In genomic region chr4:151043281-151043680, GRCm38 (mm10) we compare ENCODE assay signal across 7 mouse cellular contexts. TPM values are rescaled to one million over a fixed set of nuclear protein-coding genes. Genes with fewer than 3 reads are reported as not detected.
DNase-seq lines count a peak whose midpoint lies in the region; ATAC-seq lines count a peak whose summit lies in the region.

No protein-coding gene starts in this region.

- H3K9me3 ChIP-seq in heart, embryonic 13.5 days, result no peaks in the 10 kb centered on the region
- no peaks in the 10 kb centered on the region for H3K9me3 ChIP-seq in kidney, embryonic 16.5 days (ENCODE audit: low read length)

- H3K27me3 ChIP-seq in heart, embryonic 13.5 days (replicated peaks), result no peaks in the 10 kb centered on the region
- H3K27me3 ChIP-seq in kidney, embryonic 16.5 days (ENCODE audit: insufficient read depth, low read length), result 0 out of 2 replicates have a peak, but pooled peaks cover 2% of the 10 kb centered on the region

- H3K4me2 ChIP-seq in heart, embryonic 13.5 days, result peak overlapping the region; percentile 99
- H3K4me2 ChIP-seq in kidney, embryonic 16.5 days (replicated peaks; ENCODE audit: low read depth, low read length), result peak overlapping the region; percentile 99

- DNase-seq in brain, adult 2 months (ENCODE audit: low read depth, low spot score), result peak; percentile 68
- peak; percentile 42 to 43 for DNase-seq in cerebellum, postnatal 14 days
- peak; percentile 58 for DNase-seq in lung, postnatal 14 days
- DNase-seq in spleen, postnatal 10 days (ENCODE audit: low spot score in 2 of 2), result no peak

- WGBS in heart, embryonic 13.5 days, result 48% methylated on average over 5 of the region's 5 CpGs
- WGBS in kidney, embryonic 16.5 days, result 42% methylated on average over 5 of the region's 5 CpGs

- peak overlapping the region; percentile 89 for H3K9ac ChIP-seq in heart, embryonic 13.5 days
- H3K9ac ChIP-seq in kidney, embryonic 16.5 days (replicated peaks; ENCODE audit: low read length), result peak overlapping the region; percentile 80

- ATAC-seq in heart, embryonic 13.5 days (ENCODE audit: extremely low read depth, insufficient number of reproducible peaks, low FRiP score, low TSS enrichment), result no peak
- no peak for ATAC-seq in kidney, embryonic 16.5 days (ENCODE audit: low FRiP score, low TSS enrichment)
- no peak for ATAC-seq in activated CD4-positive, CD25-positive, alpha-beta regulatory T cell, adult 4 months

- H3K4me1 ChIP-seq in heart, embryonic 13.5 days, result peaks cover 23% of the 10 kb centered on the region
- H3K4me1 ChIP-seq in kidney, embryonic 16.5 days (ENCODE audit: insufficient read depth, low read length), result peaks cover 14% of the 10 kb centered on the region

- H3K4me3 ChIP-seq in heart, embryonic 13.5 days, result peak overlapping the region; percentile 71
- peak overlapping the region; percentile 66 for H3K4me3 ChIP-seq in kidney, embryonic 16.5 days (ENCODE audit: low read length)

- no peak overlapping the region for H3K27ac ChIP-seq in heart, embryonic 13.5 days (replicated peaks)
- H3K27ac ChIP-seq in kidney, embryonic 16.5 days (ENCODE audit: low read length), result no peak overlapping the region

- peaks cover 32% of the 10 kb centered on the region for H3K36me3 ChIP-seq in heart, embryonic 13.5 days
- H3K36me3 ChIP-seq in kidney, embryonic 16.5 days (ENCODE audit: insufficient read depth, low read length), result peaks cover 5% of the 10 kb centered on the region; the same call in 1 of the 2 replicates

RNA-seq across cellular contexts. Expression of gene Per3, which starts 1.2 kb away (rescaled TPM):
- polyA plus RNA-seq in heart, embryonic 13.5 days (2015; fragmentation: Nextera tagmentation; extraction: Ambion mirVana), result 7.6 and 8.3 TPM in 2 replicates
- 7.6 and 7.8 TPM in 2 replicates for polyA plus RNA-seq in kidney, embryonic 16.5 days (2015; fragmentation: Nextera tagmentation; extraction: Ambion mirVana)
- 1 to 10 TPM; 3.3 to 4.7 TPM for polyA plus RNA-seq in activated CD4-positive, CD25-positive, alpha-beta regulatory T cell, adult 4 months (2017; shearing (Covaris generic))

RNA-seq across cellular contexts. Expression of gene Vamp3, which starts 14.5 kb away (rescaled TPM):
- 97.0 and 105 TPM in 2 replicates for polyA plus RNA-seq in heart, embryonic 13.5 days (2015; fragmentation: Nextera tagmentation; extraction: Ambion mirVana)
- polyA plus RNA-seq in kidney, embryonic 16.5 days (2015; fragmentation: Nextera tagmentation; extraction: Ambion mirVana), result 127 TPM in 2 replicates
- 10 to 100 TPM; 47.9 to 50.8 TPM for polyA plus RNA-seq in activated CD4-positive, CD25-positive, alpha-beta regulatory T cell, adult 4 months (2017; shearing (Covaris generic))

RNA-seq across cellular contexts. Expression of gene Gm13090, which starts 46.1 kb away (rescaled TPM):
- not detected in 2 replicates for polyA plus RNA-seq in heart, embryonic 13.5 days (2015; fragmentation: Nextera tagmentation; extraction: Ambion mirVana)
- polyA plus RNA-seq in kidney, embryonic 16.5 days (2015; fragmentation: Nextera tagmentation; extraction: Ambion mirVana), result not detected in 2 replicates
- polyA plus RNA-seq in activated CD4-positive, CD25-positive, alpha-beta regulatory T cell, adult 4 months (2017; shearing (Covaris generic)), result not detected

RNA-seq across cellular contexts. Expression of gene Uts2, which starts 46.4 kb away (rescaled TPM):
- polyA plus RNA-seq in heart, embryonic 13.5 days (2015; fragmentation: Nextera tagmentation; extraction: Ambion mirVana), result not detected in 2 replicates
- not detected in 2 replicates for polyA plus RNA-seq in kidney, embryonic 16.5 days (2015; fragmentation: Nextera tagmentation; extraction: Ambion mirVana)
- polyA plus RNA-seq in activated CD4-positive, CD25-positive, alpha-beta regulatory T cell, adult 4 months (2017; shearing (Covaris generic)), result not detected

Comparison
In these comparisons a context has a peak if more than half of its experiments do, and no peak if none do; other contexts are left out.
1. DNase-seq: peak in brain, adult 2 months (single experiment), cerebellum, postnatal 14 days (2 of 2) and lung, postnatal 14 days (single experiment); none in spleen, postnatal 10 days (0 of 2).